In genomic region chr16:32108578-32108977, GRCm38 (mm10) we compare ENCODE assay signal across 19 mouse cellular contexts.
"Had no signal": no experiment of that assay in that cellular context is flagged by ENCODE, and none has a peak within 500 bp of the region (broad histone marks: within the 10 kb centered on the region; RNA-seq: fewer than 3 reads in every experiment).

No protein-coding gene starts in this region.

- H3K4me3 ChIP-seq: limb, embryonic 12.5 days; limb, embryonic 15.5 days; midbrain, embryonic 15.5 days; neural tube, embryonic 12.5 days; neural tube, embryonic 15.5 days had no signal

- ATAC-seq: intestine, postnatal 0 days; lung, postnatal 0 days; midbrain, embryonic 15.5 days had no signal

- H3K4me1 ChIP-seq: limb, embryonic 12.5 days; limb, embryonic 15.5 days; midbrain, embryonic 15.5 days; neural tube, embryonic 12.5 days; neural tube, embryonic 15.5 days had no signal

- H3K27ac ChIP-seq: limb, embryonic 12.5 days; limb, embryonic 15.5 days; liver, embryonic 14.5 days; macrophage; midbrain, embryonic 15.5 days; neural tube, embryonic 12.5 days; neural tube, embryonic 15.5 days had no signal

- H3K9ac ChIP-seq: limb, embryonic 12.5 days; limb, embryonic 15.5 days; liver, embryonic 14.5 days; lung, embryonic 14.5 days; midbrain, embryonic 15.5 days; neural tube, embryonic 12.5 days; neural tube, embryonic 15.5 days had no signal

- DNase-seq: kidney, adult 2 months; kidney, postnatal 10 days; kidney, postnatal 36 days; layer of hippocampus, postnatal 36 days; left cerebral cortex, postnatal 4 days; lung, embryonic 14.5 days; retina, postnatal 1 day; right cerebral cortex, postnatal 25 days; spleen, adult 18-20 months had no signal

- H3K9me3 ChIP-seq: limb, embryonic 15.5 days; midbrain, embryonic 15.5 days; neural tube, embryonic 12.5 days; neural tube, embryonic 15.5 days had no signal

- H3K4me2 ChIP-seq: limb, embryonic 12.5 days; limb, embryonic 15.5 days; lung, embryonic 14.5 days; midbrain, embryonic 11.5 days; midbrain, embryonic 15.5 days; neural tube, embryonic 12.5 days; neural tube, embryonic 15.5 days had no signal

- H3K27me3 ChIP-seq: limb, embryonic 12.5 days; limb, embryonic 15.5 days; midbrain, embryonic 15.5 days; neural tube, embryonic 12.5 days; neural tube, embryonic 15.5 days had no signal
